Mouse (Mus musculus): ENCODE results near the gene 1700021F05Rik. TPM values are rescaled to one million over a fixed set of nuclear protein-coding genes. Genes with fewer than 3 reads are reported as not detected.

1700021F05Rik gene
- total and polyA plus RNA-seq, 2 experiments from 2014 or later, result 43.0 to 133 TPM

GRCm38 (mm10) chr10:43489139-43489538, 51.7 kb downstream of the 1700021F05Rik start:
- TF ChIP-seq EP300 (IDR thresholded peaks at IDR 0.05; ENCODE audit: low read depth), result no peak
- TF ChIP-seq CTCF (IDR thresholded peaks at IDR 0.05; ENCODE audit: low read depth), result no peak
- WGBS, result 76% methylated on average over 7 of the region's 7 CpGs
- no peak overlapping the region for H3K9ac ChIP-seq (replicated peaks; ENCODE audit: low read depth, low read length)
- peaks cover 19% of the 10 kb centered on the region for H3K4me1 ChIP-seq (ENCODE audit: control insufficient read depth, insufficient read depth)
- ATAC-seq (ENCODE audit: insufficient read depth, low read depth), result no peak
- H3K27me3 ChIP-seq (ENCODE audit: control insufficient read depth, insufficient read depth, low read length), result no peaks in the 10 kb centered on the region
- no peak for DNase-seq (ENCODE audit: low spot score)
- H3K4me2 ChIP-seq (ENCODE audit: low read depth, low read length), result no peak overlapping the region
- no peak overlapping the region for H3K4me3 ChIP-seq (ENCODE audit: low read depth, low read length)
- no peaks in the 10 kb centered on the region for H3K36me3 ChIP-seq (replicated peaks; ENCODE audit: control insufficient read depth, insufficient read depth, low read length)
- H3K27ac ChIP-seq (ENCODE audit: low read depth), result 0 out of 2 replicates have a peak overlapping the region, but pooled peaks have one; percentile 4
- no peaks in the 10 kb centered on the region for H3K9me3 ChIP-seq (replicated peaks; ENCODE audit: control insufficient read depth, low read length)

- Histone ChIP-seq H3K4me1 (ENCODE audit: control insufficient read depth, insufficient read depth) (peaks cover 22% of the 10 kb centered on the region), H3K27me3 (ENCODE audit: control insufficient read depth, insufficient read depth, low read length) (no peaks in the 10 kb centered on the region), H3K4me3 (ENCODE audit: low read depth, low read length) (no peak overlapping the region), H3K9me3 (replicated peaks; ENCODE audit: control insufficient read depth, low read length) (no peaks in the 10 kb centered on the region), H3K36me3 (replicated peaks; ENCODE audit: control insufficient read depth, insufficient read depth, low read length) (no peaks in the 10 kb centered on the region), H3K27ac (ENCODE audit: low read depth) (no peak overlapping the region), H3K9ac (replicated peaks; ENCODE audit: low read depth, low read length) (no peak overlapping the region), H3K4me2 (ENCODE audit: low read depth, low read length) (no peak overlapping the region)
- ATAC-seq (ENCODE audit: insufficient read depth, low read depth), result no peak
- 79% methylated on average over 4 of the region's 4 CpGs for WGBS
- TF ChIP-seq EP300 (IDR thresholded peaks at IDR 0.05; ENCODE audit: low read depth) (no peak), CTCF (IDR thresholded peaks at IDR 0.05; ENCODE audit: low read depth) (no peak)
- DNase-seq (ENCODE audit: low spot score), result no peak
Observed at GRCm38 (mm10) chr10:43488258-43488657, 52.5 kb downstream of the 1700021F05Rik start.

- WGBS, result 64% methylated on average over 3 of the region's 3 CpGs
- H3K27ac ChIP-seq (ENCODE audit: low read depth), result 0 out of 2 replicates have a peak overlapping the region, but pooled peaks have one; percentile 37
Observed at GRCm38 (mm10) chr10:43487441-43488010, 53.3 kb downstream of the 1700021F05Rik start.

GRCm38 (mm10) chr10:43485751-43486268, 55.0 kb downstream of the 1700021F05Rik start:
- H3K9ac ChIP-seq (replicated peaks; ENCODE audit: low read depth, low read length), result no peak overlapping the region
- H3K4me3 ChIP-seq (ENCODE audit: low read depth, low read length), result no peak overlapping the region
- H3K27me3 ChIP-seq (ENCODE audit: control insufficient read depth, insufficient read depth, low read length), result no peaks in the 10 kb centered on the region
- TF ChIP-seq EP300 (IDR thresholded peaks at IDR 0.05; ENCODE audit: low read depth), result no peak
- TF ChIP-seq CTCF (IDR thresholded peaks at IDR 0.05; ENCODE audit: low read depth), result no peak
- no peak for ATAC-seq (ENCODE audit: insufficient read depth, low read depth)
- no peaks in the 10 kb centered on the region for H3K9me3 ChIP-seq (replicated peaks; ENCODE audit: control insufficient read depth, low read length)
- H3K27ac ChIP-seq (ENCODE audit: low read depth), result no peak overlapping the region
- no peak for DNase-seq (ENCODE audit: low spot score)
- peaks cover 31% of the 10 kb centered on the region for H3K4me1 ChIP-seq (ENCODE audit: control insufficient read depth, insufficient read depth)
- H3K36me3 ChIP-seq (replicated peaks; ENCODE audit: control insufficient read depth, insufficient read depth, low read length), result no peaks in the 10 kb centered on the region
- 71% methylated on average over 6 of the region's 6 CpGs for WGBS
- no peak overlapping the region for H3K4me2 ChIP-seq (ENCODE audit: low read depth, low read length)

More at GRCm38 (mm10) chr10:43487441-43488010, 53.3 kb downstream of the 1700021F05Rik start:
- DNase-seq (ENCODE audit: low spot score) (no peak), ATAC-seq (ENCODE audit: insufficient read depth, low read depth) (no peak)
- no peaks in the 10 kb centered on the region for H3K9me3 ChIP-seq (replicated peaks; ENCODE audit: control insufficient read depth, low read length)
- H3K9ac ChIP-seq (replicated peaks; ENCODE audit: low read depth, low read length), result no peak overlapping the region
- TF ChIP-seq EP300 (IDR thresholded peaks at IDR 0.05; ENCODE audit: low read depth) (no peak), CTCF (IDR thresholded peaks at IDR 0.05; ENCODE audit: low read depth) (no peak)
- peaks cover 29% of the 10 kb centered on the region for H3K4me1 ChIP-seq (ENCODE audit: control insufficient read depth, insufficient read depth)
- no peaks in the 10 kb centered on the region for H3K27me3 ChIP-seq (ENCODE audit: control insufficient read depth, insufficient read depth, low read length)
- H3K4me2 ChIP-seq (ENCODE audit: low read depth, low read length), result no peak overlapping the region
- H3K36me3 ChIP-seq (replicated peaks; ENCODE audit: control insufficient read depth, insufficient read depth, low read length), result no peaks in the 10 kb centered on the region
- no peak overlapping the region for H3K4me3 ChIP-seq (ENCODE audit: low read depth, low read length)

GRCm38 (mm10) chr10:43483426-43483995, 57.3 kb downstream of the 1700021F05Rik start:
- Histone ChIP-seq H3K9me3 (replicated peaks; ENCODE audit: control insufficient read depth, low read length) (no peaks in the 10 kb centered on the region), H3K4me1 (ENCODE audit: control insufficient read depth, insufficient read depth) (peaks cover 29% of the 10 kb centered on the region), H3K9ac (replicated peaks; ENCODE audit: low read depth, low read length) (peak overlapping the region; percentile 35), H3K4me2 (ENCODE audit: low read depth, low read length) (peak overlapping the region; percentile 49), H3K27ac (ENCODE audit: low read depth) (peak overlapping the region; percentile 95), H3K4me3 (ENCODE audit: low read depth, low read length) (no peak overlapping the region), H3K27me3 (ENCODE audit: control insufficient read depth, insufficient read depth, low read length) (no peaks in the 10 kb centered on the region), H3K36me3 (replicated peaks; ENCODE audit: control insufficient read depth, insufficient read depth, low read length) (no peaks in the 10 kb centered on the region)
- WGBS, result 17% methylated on average over 9 of the region's 9 CpGs
- no peak for TF ChIP-seq CTCF (IDR thresholded peaks at IDR 0.05; ENCODE audit: low read depth)
- no peak for TF ChIP-seq EP300 (IDR thresholded peaks at IDR 0.05; ENCODE audit: low read depth)
- ATAC-seq (ENCODE audit: insufficient read depth, low read depth) (no peak), DNase-seq (ENCODE audit: low spot score) (peak; percentile 83)
